Mouse (Mus musculus): ENCODE results near the gene Psmb9.
"Not testable (repeated sequence)": the region's sequence is repeated elsewhere in the genome, so short reads cannot be mapped to it uniquely, and the experiment has no call there.

Gene Psmb9

GRCm38 (mm10) chr17:34188010-34188409, 446 bp upstream of the Psmb9 start:
- in situ Hi-C loops (cut with MboI, MseI), result no loop called here

GRCm38 (mm10) chr17:34186885-34187260, 691 bp downstream of the Psmb9 start:
- in situ Hi-C loops (cut with MboI, MseI), result no loop called here

DNA sequence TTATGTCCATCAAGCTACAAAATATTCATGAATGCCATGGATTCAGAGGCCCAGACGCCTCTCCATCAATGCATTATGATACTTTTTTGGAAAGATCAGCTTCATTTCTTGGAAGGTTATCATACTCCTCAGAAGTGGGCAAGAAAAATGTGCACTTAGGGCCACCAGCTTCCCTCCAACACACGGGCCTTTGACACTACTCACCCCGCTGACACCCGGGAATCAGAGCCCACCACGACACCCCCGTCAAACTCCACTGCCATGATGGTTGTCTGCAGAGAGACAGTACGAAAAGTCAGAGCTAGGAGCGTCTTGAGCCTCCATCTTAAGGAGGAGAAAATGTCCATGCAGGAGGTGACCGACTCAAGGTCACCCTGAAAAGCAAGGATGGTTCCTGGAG, 2.0 kb downstream of the Psmb9 start:
- in situ Hi-C loops (cut with MboI, MseI), result no loop called here

- in situ Hi-C loops (cut with MboI, MseI), result no loop called here
These were observed 3.9 kb downstream of the Psmb9 start for GRCm38 (mm10) chr17:34183564-34184219.

GRCm38 (mm10) chr17:34179913-34180859, 7.4 kb downstream of the Psmb9 start:
- in situ Hi-C loops (cut with MboI, MseI), result no loop called here

GRCm38 (mm10) chr17:34179019-34179418, 8.5 kb downstream of the Psmb9 start:
- in situ Hi-C loops (cut with MboI, MseI), result no loop called here

- in situ Hi-C loops (cut with MboI, MseI), result no loop called here
These were observed 10.4 kb downstream of the Psmb9 start for GRCm38 (mm10) chr17:34177179-34177578.

DNA sequence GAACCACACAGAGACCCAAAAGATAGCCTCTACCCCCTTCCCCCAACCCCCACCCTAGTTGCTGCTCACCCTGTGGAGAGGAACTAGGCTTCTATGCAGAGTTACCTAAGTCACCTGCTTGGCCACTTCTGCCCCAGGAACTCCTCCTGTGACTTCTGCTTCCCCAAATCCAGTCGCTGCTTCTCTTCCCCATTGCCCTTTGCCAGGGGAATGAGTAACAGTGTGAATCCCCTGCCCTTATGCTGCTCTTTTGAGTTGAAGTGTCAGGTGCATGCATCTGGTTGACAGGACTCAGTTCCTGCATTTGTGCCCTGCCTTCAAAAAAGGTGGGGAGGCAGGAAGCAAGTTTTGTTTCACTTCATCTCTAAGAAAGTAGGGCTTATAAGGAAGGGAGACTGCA, 13.5 kb downstream of the Psmb9 start:
- in situ Hi-C loops (cut with MboI, MseI), result loop anchor here (5.0 kb wide), 1 partner anchor 43 kb away; no protein-coding TSS in a partner anchor

GRCm38 (mm10) chr17:34172528-34172927, 15.0 kb downstream of the Psmb9 start:
- in situ Hi-C loops (cut with MboI, MseI), result loop anchor here (5.0 kb wide), 1 partner anchor 45 kb away; no protein-coding TSS in a partner anchor

DNA sequence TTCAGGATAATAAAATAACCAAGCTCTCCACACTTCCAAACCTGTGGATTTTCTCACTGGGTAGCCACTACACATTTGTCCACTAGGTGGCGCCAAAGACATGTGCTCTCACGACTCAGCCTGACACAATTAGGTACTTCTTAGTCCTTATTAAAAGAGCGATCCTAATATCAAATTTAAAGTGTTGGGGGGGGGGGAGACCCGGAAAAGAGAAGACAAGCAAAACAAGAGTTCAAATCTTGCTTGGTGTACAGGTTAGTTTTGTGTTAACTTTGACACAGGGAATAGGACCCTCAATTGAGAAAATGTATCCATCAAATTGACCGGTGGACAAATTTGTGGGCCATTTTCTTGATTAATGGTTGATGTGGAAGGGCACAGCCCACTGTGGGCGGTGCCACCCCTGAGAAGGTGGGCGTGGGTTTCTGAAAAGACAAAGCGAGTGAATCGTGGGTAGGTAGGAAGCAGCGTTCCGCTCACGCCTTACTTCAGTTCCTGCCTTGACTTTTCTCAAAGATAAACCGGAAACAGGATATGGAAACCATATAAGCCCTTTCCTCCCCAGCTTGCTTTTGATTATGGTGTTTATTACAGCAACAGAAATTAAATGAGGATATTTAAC, 16.6 kb downstream of the Psmb9 start:
- in situ Hi-C loops (cut with MboI, MseI), result loop anchor here (5.0 kb wide), 1 partner anchor 46 kb away; no protein-coding TSS in a partner anchor

GRCm38 (mm10) chr17:34170487-34170876, 17.1 kb downstream of the Psmb9 start:
- in situ Hi-C loops (cut with MboI, MseI), result loop anchor here (5.0 kb wide), 1 partner anchor 47 kb away; no protein-coding TSS in a partner anchor

GRCm38 (mm10) chr17:34169279-34169678, 18.3 kb downstream of the Psmb9 start:
- in situ Hi-C loops (cut with MboI, MseI), result loop anchor here (5.0 kb wide), 1 partner anchor 37 kb away; no protein-coding TSS in a partner anchor

DNA sequence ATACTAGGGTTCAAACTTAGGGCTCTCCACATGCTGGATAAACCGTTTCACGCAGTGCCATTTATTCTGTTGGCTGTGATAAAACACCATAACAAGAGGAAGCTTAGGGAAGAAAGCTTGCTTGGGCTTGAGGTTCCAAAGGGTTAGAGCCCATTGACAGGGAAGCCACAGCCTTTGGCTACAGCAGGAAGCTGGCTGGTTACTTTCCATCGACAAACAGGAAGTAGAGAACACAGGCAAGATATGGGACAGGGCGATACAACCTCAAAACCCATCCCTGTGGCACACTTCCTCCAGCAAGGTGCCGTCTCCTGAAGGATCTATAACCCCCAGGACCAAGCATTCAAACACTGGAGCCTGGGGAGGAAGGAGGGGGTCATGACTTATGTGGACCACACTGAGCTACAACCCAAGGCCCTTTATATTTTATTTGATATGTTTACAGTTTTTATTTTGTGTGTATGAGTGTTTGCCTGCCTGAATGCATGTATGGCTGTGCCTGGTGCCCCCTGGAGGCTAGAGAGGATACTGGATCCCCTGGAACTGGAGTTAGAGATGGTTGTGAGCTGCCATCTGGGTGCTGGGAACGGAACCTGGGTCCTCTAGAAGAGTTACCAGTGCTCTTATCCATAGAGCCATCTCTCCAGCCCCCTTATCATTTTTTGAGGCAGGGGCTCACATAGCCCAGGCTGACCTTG, 22.4 kb downstream of the Psmb9 start:
- in situ Hi-C loops (cut with MboI, MseI), result loop anchor here (5.0 kb wide), 1 partner anchor 33 kb away; no protein-coding TSS in a partner anchor

- in situ Hi-C loops (cut with MboI, MseI), result loop anchor here (5.0 kb wide), 1 partner anchor 72 kb away; the partner anchor contains the start of gene H2-Oa
These were observed 23.2 kb downstream of the Psmb9 start for GRCm38 (mm10) chr17:34164202-34164895.

DNA sequence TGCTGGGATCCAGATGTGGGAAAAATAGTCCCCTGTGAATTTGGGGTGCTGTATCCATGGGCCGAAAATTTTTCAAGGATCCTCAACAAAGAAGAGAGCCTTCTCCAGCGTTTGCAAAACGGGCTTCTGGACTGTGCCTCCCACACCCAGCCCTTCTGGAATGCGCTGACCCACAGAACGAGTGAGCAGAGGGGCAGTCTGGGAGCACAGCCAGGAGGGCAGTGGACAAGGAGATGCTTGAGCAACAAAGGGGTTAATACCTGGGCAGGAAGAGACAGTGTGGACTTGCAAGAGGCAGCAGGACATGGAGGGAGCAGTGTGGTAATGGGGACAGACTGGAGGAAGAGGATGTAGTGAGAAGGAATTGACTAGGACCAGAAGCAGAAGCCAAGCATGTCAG, 32.0 kb downstream of the Psmb9 start:
- in situ Hi-C loops (cut with MboI, MseI), result no loop called here

GRCm38 (mm10) chr17:34152923-34153322, 34.6 kb downstream of the Psmb9 start, which contains the start of gene H2-DMb1:
Gene H2-DMb1 (plus strand): TSS chr17:34153072.
- in situ Hi-C loops (cut with MboI, MseI), result no loop called here

- in situ Hi-C loops (cut with MboI, MseI), result no loop called here
These were observed 42.6 kb downstream of the Psmb9 start for GRCm38 (mm10) chr17:34144960-34145371.

DNA sequence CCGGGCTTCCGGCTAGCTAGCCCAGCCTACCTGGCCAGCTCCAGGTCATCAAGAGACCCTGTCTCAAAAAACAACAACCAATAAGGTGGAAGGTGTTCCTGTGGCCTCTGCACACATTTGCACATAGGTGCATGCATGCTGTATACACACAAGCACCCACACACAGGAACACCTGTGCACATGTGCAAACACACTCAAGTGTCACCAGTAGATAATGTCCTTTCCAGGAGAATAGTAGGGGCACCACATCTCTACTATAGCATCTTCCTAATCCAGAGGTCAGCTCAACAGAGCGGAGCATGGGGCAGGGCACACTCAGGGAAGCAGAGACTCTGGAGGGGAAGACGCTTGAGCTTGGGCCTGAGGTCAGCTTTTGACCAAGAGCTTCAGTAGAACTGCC, 43.3 kb downstream of the Psmb9 start:
- in situ Hi-C loops (cut with MboI, MseI), result not testable (repeated sequence)

DNA sequence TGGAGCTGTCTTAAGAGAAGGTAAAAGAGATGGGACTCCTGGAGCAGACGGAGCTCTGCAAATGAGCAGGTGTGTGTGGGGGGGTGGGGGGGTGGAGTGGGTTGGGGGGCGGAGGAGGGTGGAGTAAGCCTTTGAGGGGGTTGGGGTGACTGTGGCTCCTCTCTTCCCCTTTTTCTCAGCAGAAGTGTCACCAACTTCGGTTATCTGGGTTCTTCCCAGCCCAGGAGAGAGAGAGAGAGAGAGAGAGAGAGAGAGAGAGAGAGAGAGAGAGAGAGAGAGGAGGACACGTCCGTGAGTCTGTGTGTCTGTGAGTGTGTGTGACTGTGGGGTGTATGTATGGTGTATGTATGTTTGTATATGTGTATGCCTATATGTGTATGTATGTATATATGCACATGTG, 44.1 kb downstream of the Psmb9 start:
- in situ Hi-C loops (cut with MboI, MseI), result no loop called here

GRCm38 (mm10) chr17:34143033-34143432, 44.5 kb downstream of the Psmb9 start, which contains the start of gene H2-DMb2:
Gene H2-DMb2 (plus strand): TSS chr17:34143307.
- in situ Hi-C loops (cut with MboI, MseI), result no loop called here

Data from T-helper 2 cell (primary cell).